Mouse (Mus musculus): ENCODE results near the gene Fbln5. TPM values are rescaled to one million over a fixed set of nuclear protein-coding genes. Genes with fewer than 3 reads are reported as not detected.

Fbln5 gene
- total and polyA plus RNA-seq, 3 experiments, result 0.22 TPM; not detected in 2

DNA sequence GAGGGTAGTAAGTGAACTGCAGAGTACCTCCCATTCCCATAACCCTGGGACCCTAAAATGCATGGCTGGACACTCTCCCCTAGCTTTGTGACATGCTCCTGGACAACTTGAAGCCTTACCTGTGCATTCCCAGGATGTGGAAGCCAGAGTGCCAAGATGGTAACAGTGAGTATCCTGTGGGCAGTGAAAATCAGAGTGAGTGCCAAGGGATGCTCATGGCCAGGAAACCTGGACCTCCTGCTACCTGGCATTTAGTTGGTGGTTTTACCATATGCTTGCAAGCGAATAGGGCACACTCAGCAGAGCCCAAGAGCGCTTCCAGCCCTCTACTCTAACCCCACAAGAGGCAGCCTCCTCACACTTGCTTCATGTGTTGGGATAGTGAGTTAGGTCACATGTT, 4.4 kb downstream of the Fbln5 start:
- no peaks in the 10 kb centered on the region for H3K9me3 ChIP-seq (replicated peaks)
- no peak for ATAC-seq (ENCODE audit: extremely low read depth, insufficient number of reproducible peaks, low FRiP score, poor library complexity, severe bottlenecking)
- no peak overlapping the region for H3K4me3 ChIP-seq (ENCODE audit: low read depth, low read length)
- H3K4me1 ChIP-seq (ENCODE audit: insufficient read depth, low read depth, low read length), result peaks cover 3% of the 10 kb centered on the region
- DNase-seq (ENCODE audit: low spot score), result no peak
- no peaks in the 10 kb centered on the region for H3K36me3 ChIP-seq (replicated peaks)
- no peak for TF ChIP-seq GATA1 (IDR thresholded peaks at IDR 0.05; ENCODE audit: borderline replicate concordance, low read length)
- TF ChIP-seq GATA2 (IDR thresholded peaks at IDR 0.05; ENCODE audit: borderline replicate concordance, low read depth, low read length), result no peak
- no peak for TF ChIP-seq POLR2AphosphoS5 (IDR thresholded peaks at IDR 0.05; ENCODE audit: insufficient replicate concordance, low read depth, low read length)
- TF ChIP-seq CTCF (IDR thresholded peaks at IDR 0.05; ENCODE audit: low read depth, low read length), result no peak
- TF ChIP-seq TAL1 (conservative IDR thresholded peaks at IDR 0.05; ENCODE audit: low read depth, low read length), result no peak
- H3K27me3 ChIP-seq (ENCODE audit: insufficient read depth, low read length), result peaks cover 41% of the 10 kb centered on the region

- no peaks in the 10 kb centered on the region for H3K9me3 ChIP-seq (replicated peaks)
- no peak overlapping the region for H3K4me3 ChIP-seq (ENCODE audit: low read depth, low read length)
- H3K36me3 ChIP-seq (replicated peaks), result no peaks in the 10 kb centered on the region
- ATAC-seq (ENCODE audit: extremely low read depth, insufficient number of reproducible peaks, low FRiP score, poor library complexity, severe bottlenecking) (no peak), DNase-seq (ENCODE audit: low spot score) (peak; percentile 39)
- TF ChIP-seq CTCF (IDR thresholded peaks at IDR 0.05; ENCODE audit: low read depth, low read length), result 0 out of 2 replicates have a peak, but pooled peaks have one; percentile 9
- TF ChIP-seq GATA2 (IDR thresholded peaks at IDR 0.05; ENCODE audit: borderline replicate concordance, low read depth, low read length), result no peak
- no peak for TF ChIP-seq POLR2AphosphoS5 (IDR thresholded peaks at IDR 0.05; ENCODE audit: insufficient replicate concordance, low read depth, low read length)
- H3K27me3 ChIP-seq (ENCODE audit: insufficient read depth, low read length), result peaks cover 34% of the 10 kb centered on the region
- no peaks in the 10 kb centered on the region for H3K4me1 ChIP-seq (ENCODE audit: insufficient read depth, low read depth, low read length)
Measured at GRCm38 (mm10) chr12:101811181-101811580, 7.7 kb downstream of the Fbln5 start.

GRCm38 (mm10) chr12:101810515-101810914, 8.3 kb downstream of the Fbln5 start:
- no peak overlapping the region for H3K4me3 ChIP-seq (ENCODE audit: low read depth, low read length)
- TF ChIP-seq CTCF (IDR thresholded peaks at IDR 0.05; ENCODE audit: low read depth, low read length) (no peak), POLR2AphosphoS5 (IDR thresholded peaks at IDR 0.05; ENCODE audit: insufficient replicate concordance, low read depth, low read length) (no peak), TAL1 (conservative IDR thresholded peaks at IDR 0.05; ENCODE audit: low read depth, low read length) (no peak), GATA1 (IDR thresholded peaks at IDR 0.05; ENCODE audit: borderline replicate concordance, low read length) (no peak), GATA2 (IDR thresholded peaks at IDR 0.05; ENCODE audit: borderline replicate concordance, low read depth, low read length) (no peak)
- ATAC-seq (ENCODE audit: extremely low read depth, insufficient number of reproducible peaks, low FRiP score, poor library complexity, severe bottlenecking) (no peak), DNase-seq (ENCODE audit: low spot score) (no peak)
- H3K9me3 ChIP-seq (replicated peaks), result no peaks in the 10 kb centered on the region
- H3K36me3 ChIP-seq (replicated peaks), result no peaks in the 10 kb centered on the region
- H3K4me1 ChIP-seq (ENCODE audit: insufficient read depth, low read depth, low read length), result no peaks in the 10 kb centered on the region
- H3K27me3 ChIP-seq (ENCODE audit: insufficient read depth, low read length), result peaks cover 34% of the 10 kb centered on the region

- TF ChIP-seq POLR2AphosphoS5 (IDR thresholded peaks at IDR 0.05; ENCODE audit: insufficient replicate concordance, low read depth, low read length) (no peak), CTCF (IDR thresholded peaks at IDR 0.05; ENCODE audit: low read depth, low read length) (no peak), TAL1 (conservative IDR thresholded peaks at IDR 0.05; ENCODE audit: low read depth, low read length) (no peak), GATA1 (IDR thresholded peaks at IDR 0.05; ENCODE audit: borderline replicate concordance, low read length) (no peak), GATA2 (IDR thresholded peaks at IDR 0.05; ENCODE audit: borderline replicate concordance, low read depth, low read length) (no peak)
- no peak for ATAC-seq (ENCODE audit: extremely low read depth, insufficient number of reproducible peaks, low FRiP score, poor library complexity, severe bottlenecking)
- no peaks in the 10 kb centered on the region for H3K4me1 ChIP-seq (ENCODE audit: insufficient read depth, low read depth, low read length)
- no peak overlapping the region for H3K4me3 ChIP-seq (ENCODE audit: low read depth, low read length)
- H3K9me3 ChIP-seq (replicated peaks), result no peaks in the 10 kb centered on the region
- no peak for DNase-seq (ENCODE audit: low spot score)
- H3K27me3 ChIP-seq (ENCODE audit: insufficient read depth, low read length), result peaks cover 18% of the 10 kb centered on the region
- H3K36me3 ChIP-seq (replicated peaks), result no peaks in the 10 kb centered on the region
Measured at GRCm38 (mm10) chr12:101807400-101807799, 11.5 kb downstream of the Fbln5 start.

DNA sequence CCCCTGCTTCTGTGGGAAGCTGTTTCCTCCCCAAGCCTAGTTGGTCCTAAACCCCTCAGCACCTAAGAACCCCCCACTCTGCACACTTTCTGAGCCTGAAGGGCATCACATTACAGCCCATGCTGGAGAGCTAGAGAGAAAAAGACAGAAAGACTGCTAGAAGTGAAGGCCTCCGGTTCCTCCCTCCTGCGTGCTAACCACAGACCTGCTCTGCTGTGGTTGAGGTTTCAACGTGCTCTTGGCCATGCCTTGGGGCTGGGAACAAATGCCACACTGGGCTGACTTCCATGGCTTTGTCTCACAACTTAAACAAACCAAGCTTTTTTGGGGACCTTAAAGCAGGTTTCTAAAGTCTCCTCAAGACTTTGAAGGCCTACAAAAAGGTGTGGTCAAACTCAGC, 16.4 kb downstream of the Fbln5 start:
- Histone ChIP-seq H3K4me1 (ENCODE audit: insufficient read depth, low read depth, low read length) (no peaks in the 10 kb centered on the region), H3K9me3 (replicated peaks) (no peaks in the 10 kb centered on the region), H3K4me3 (ENCODE audit: low read depth, low read length) (no peak overlapping the region), H3K27me3 (ENCODE audit: insufficient read depth, low read length) (peaks cover 14% of the 10 kb centered on the region), H3K36me3 (replicated peaks) (no peaks in the 10 kb centered on the region)
- ATAC-seq (ENCODE audit: extremely low read depth, insufficient number of reproducible peaks, low FRiP score, poor library complexity, severe bottlenecking) (no peak), DNase-seq (ENCODE audit: low spot score) (no peak)
- TF ChIP-seq CTCF (IDR thresholded peaks at IDR 0.05; ENCODE audit: low read depth, low read length) (no peak), GATA1 (IDR thresholded peaks at IDR 0.05; ENCODE audit: borderline replicate concordance, low read length) (no peak), POLR2AphosphoS5 (IDR thresholded peaks at IDR 0.05; ENCODE audit: insufficient replicate concordance, low read depth, low read length) (no peak), GATA2 (IDR thresholded peaks at IDR 0.05; ENCODE audit: borderline replicate concordance, low read depth, low read length) (no peak), TAL1 (conservative IDR thresholded peaks at IDR 0.05; ENCODE audit: low read depth, low read length) (no peak)

- Histone ChIP-seq H3K9me3 (replicated peaks) (no peaks in the 10 kb centered on the region), H3K4me1 (ENCODE audit: insufficient read depth, low read depth, low read length) (no peaks in the 10 kb centered on the region), H3K36me3 (replicated peaks) (no peaks in the 10 kb centered on the region), H3K4me3 (ENCODE audit: low read depth, low read length) (no peak overlapping the region), H3K27me3 (ENCODE audit: insufficient read depth, low read length) (peaks cover 12% of the 10 kb centered on the region)
- ATAC-seq (ENCODE audit: extremely low read depth, insufficient number of reproducible peaks, low FRiP score, poor library complexity, severe bottlenecking) (no peak), DNase-seq (ENCODE audit: low spot score) (no peak)
- no peak for TF ChIP-seq GATA2 (IDR thresholded peaks at IDR 0.05; ENCODE audit: borderline replicate concordance, low read depth, low read length)
Measured at GRCm38 (mm10) chr12:101801744-101802143, 17.1 kb downstream of the Fbln5 start.

GRCm38 (mm10) chr12:101801051-101801450, 17.8 kb downstream of the Fbln5 start:
- no peak for DNase-seq (ENCODE audit: low spot score)
- Histone ChIP-seq H3K9me3 (replicated peaks) (no peaks in the 10 kb centered on the region), H3K4me1 (ENCODE audit: insufficient read depth, low read depth, low read length) (no peaks in the 10 kb centered on the region), H3K4me3 (ENCODE audit: low read depth, low read length) (no peak overlapping the region), H3K36me3 (replicated peaks) (no peaks in the 10 kb centered on the region), H3K27me3 (ENCODE audit: insufficient read depth, low read length) (peaks cover 16% of the 10 kb centered on the region)
- no peak for TF ChIP-seq GATA2 (IDR thresholded peaks at IDR 0.05; ENCODE audit: borderline replicate concordance, low read depth, low read length)
- no peak for TF ChIP-seq POLR2AphosphoS5 (IDR thresholded peaks at IDR 0.05; ENCODE audit: insufficient replicate concordance, low read depth, low read length)
- TF ChIP-seq CTCF (IDR thresholded peaks at IDR 0.05; ENCODE audit: low read depth, low read length), result no peak
- no peak for TF ChIP-seq GATA1 (IDR thresholded peaks at IDR 0.05; ENCODE audit: borderline replicate concordance, low read length)
- TF ChIP-seq TAL1 (conservative IDR thresholded peaks at IDR 0.05; ENCODE audit: low read depth, low read length), result no peak
- ATAC-seq (ENCODE audit: extremely low read depth, insufficient number of reproducible peaks, low FRiP score, poor library complexity, severe bottlenecking), result no peak
